Mouse (Mus musculus): ENCODE results near the gene Camsap2. TPM values are rescaled to one million over a fixed set of nuclear protein-coding genes. Genes with fewer than 3 reads are reported as not detected.

Camsap2 gene
- total and polyA plus RNA-seq, 3 experiments = 7.6 to 38.3 (median 10.7) TPM

DNA sequence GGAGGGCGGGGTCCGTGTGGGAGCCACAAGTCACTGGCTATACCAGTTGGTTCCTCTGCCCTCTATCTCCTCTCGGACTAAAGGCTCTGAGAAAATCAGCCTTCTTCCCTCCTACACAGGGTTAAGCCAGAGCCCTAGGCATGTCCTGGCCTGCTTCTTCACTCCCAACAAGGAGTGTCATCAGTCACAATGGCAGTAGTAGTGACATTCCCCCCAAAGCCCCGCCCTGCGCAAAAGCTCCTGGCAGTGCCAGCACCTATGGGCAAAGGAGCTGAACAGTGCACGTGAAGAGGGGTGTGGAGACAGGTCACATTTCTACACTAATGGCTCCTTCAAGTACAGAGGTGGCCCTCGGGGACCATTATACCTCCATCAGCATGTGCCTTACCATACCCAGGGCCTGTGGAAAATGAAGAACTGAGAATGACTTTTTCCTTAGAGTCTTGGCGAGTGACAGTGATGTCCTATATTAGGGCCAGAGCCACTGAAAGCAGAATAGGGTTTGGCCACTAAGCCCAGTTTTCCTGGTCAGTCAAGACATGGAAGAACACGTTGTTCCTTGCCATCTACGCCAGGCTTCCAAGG lies 122.1 kb downstream of the Camsap2 start:
- Histone ChIP-seq H3K27me3 (ENCODE audit: control insufficient read depth in 1 of 2, insufficient read depth in 2 of 2, low read length in 2 of 2) (no peaks in the 10 kb centered on the region), H3K9ac (ENCODE audit: control insufficient read depth, low read depth, low read length, poor library complexity, severe bottlenecking) (no peak overlapping the region), H3K79me2 (ENCODE audit: control insufficient read depth, insufficient read depth, low read length, poor library complexity) (no peaks in the 10 kb centered on the region), H3K9me3 (replicated peaks; ENCODE audit: insufficient read depth, low read length) (no peaks in the 10 kb centered on the region), H3K27ac (ENCODE audit: control insufficient read depth, low read depth, low read length) (no peak overlapping the region), H3K4me3 (ENCODE audit: control insufficient read depth in 1 of 2, insufficient read depth in 1 of 2, low read depth in 2 of 2, low read length in 2 of 2) (no peak overlapping the region), H3K36me3 (ENCODE audit: control insufficient read depth in 1 of 2, insufficient read depth in 2 of 2, low read length in 2 of 2) (no peaks in the 10 kb centered on the region), H3K4me1 (ENCODE audit: control insufficient read depth in 1 of 2, insufficient read depth in 2 of 2, low read length in 2 of 2) (no peaks in the 10 kb centered on the region)
- no peak for DNase-seq (ENCODE audit: low read depth, low spot score)
- TF ChIP-seq E2F4 (IDR thresholded peaks at IDR 0.05; ENCODE audit: borderline replicate concordance, low read depth, low read length) (no peak), CHD2 (IDR thresholded peaks at IDR 0.05; ENCODE audit: low read length) (no peak), POLR2A (IDR thresholded peaks at IDR 0.05; ENCODE audit: control insufficient read depth in 1 of 2, insufficient read depth in 1 of 2, low read depth in 1 of 2, low read length in 2 of 2, poor library complexity in 1 of 2) (no peak), MEF2A (IDR thresholded peaks at IDR 0.05; ENCODE audit: extremely low read depth, insufficient replicate concordance, low read depth, low read length, poor library complexity, severe bottlenecking) (no peak), CTCF (IDR thresholded peaks at IDR 0.05 in 2 of 3, conservative IDR thresholded peaks at IDR 0.05 in 1 of 3; ENCODE audit: control insufficient read depth in 1 of 3, insufficient read depth in 1 of 3, low read depth in 2 of 3, low read length in 3 of 3, poor library complexity in 1 of 3, severe bottlenecking in 1 of 3) (no peak), RAD21 (IDR thresholded peaks at IDR 0.05; ENCODE audit: low read depth, low read length) (no peak), HCFC1 (IDR thresholded peaks at IDR 0.05; ENCODE audit: low read depth, low read length) (no peak)

DNA sequence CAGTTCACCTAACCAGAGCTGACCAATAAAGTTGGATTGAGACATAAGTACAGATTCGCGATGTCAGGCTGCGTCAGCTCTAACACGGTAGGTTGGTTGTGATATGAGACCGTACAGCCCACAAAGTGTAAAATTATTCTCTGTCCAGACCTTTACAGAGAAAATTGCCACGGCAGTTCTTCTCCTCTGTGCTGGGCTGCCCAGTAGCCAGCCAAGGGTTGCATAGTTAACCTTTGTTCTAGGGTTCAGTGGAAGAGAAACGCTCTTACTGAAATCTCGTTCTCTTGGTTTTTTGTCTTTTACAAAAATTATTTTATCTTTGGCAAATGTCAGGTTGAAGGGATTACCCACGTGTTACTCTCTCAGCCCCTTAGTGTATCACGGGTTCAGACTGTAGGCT lies 123.5 kb downstream of the Camsap2 start:
- Histone ChIP-seq H3K27me3 (ENCODE audit: control insufficient read depth in 1 of 2, insufficient read depth in 2 of 2, low read length in 2 of 2) (no peaks in the 10 kb centered on the region), H3K4me1 (ENCODE audit: control insufficient read depth in 1 of 2, insufficient read depth in 2 of 2, low read length in 2 of 2) (no peaks in the 10 kb centered on the region), H3K36me3 (ENCODE audit: control insufficient read depth in 1 of 2, insufficient read depth in 2 of 2, low read length in 2 of 2) (no peaks in the 10 kb centered on the region), H3K79me2 (ENCODE audit: control insufficient read depth, insufficient read depth, low read length, poor library complexity) (no peaks in the 10 kb centered on the region), H3K9me3 (replicated peaks; ENCODE audit: insufficient read depth, low read length) (no peaks in the 10 kb centered on the region), H3K9ac (ENCODE audit: control insufficient read depth, low read depth, low read length, poor library complexity, severe bottlenecking) (no peak overlapping the region), H3K4me3 (ENCODE audit: control insufficient read depth in 1 of 2, insufficient read depth in 1 of 2, low read depth in 2 of 2, low read length in 2 of 2) (no peak overlapping the region), H3K27ac (ENCODE audit: control insufficient read depth, low read depth, low read length) (no peak overlapping the region)
- TF ChIP-seq E2F4 (IDR thresholded peaks at IDR 0.05; ENCODE audit: borderline replicate concordance, low read depth, low read length) (no peak), HCFC1 (IDR thresholded peaks at IDR 0.05; ENCODE audit: low read depth, low read length) (no peak), SIN3A (IDR thresholded peaks at IDR 0.05; ENCODE audit: low read length) (no peak), MEF2A (IDR thresholded peaks at IDR 0.05; ENCODE audit: extremely low read depth, insufficient replicate concordance, low read depth, low read length, poor library complexity, severe bottlenecking) (no peak)
- DNase-seq (ENCODE audit: low read depth, low spot score) = no peak

DNA sequence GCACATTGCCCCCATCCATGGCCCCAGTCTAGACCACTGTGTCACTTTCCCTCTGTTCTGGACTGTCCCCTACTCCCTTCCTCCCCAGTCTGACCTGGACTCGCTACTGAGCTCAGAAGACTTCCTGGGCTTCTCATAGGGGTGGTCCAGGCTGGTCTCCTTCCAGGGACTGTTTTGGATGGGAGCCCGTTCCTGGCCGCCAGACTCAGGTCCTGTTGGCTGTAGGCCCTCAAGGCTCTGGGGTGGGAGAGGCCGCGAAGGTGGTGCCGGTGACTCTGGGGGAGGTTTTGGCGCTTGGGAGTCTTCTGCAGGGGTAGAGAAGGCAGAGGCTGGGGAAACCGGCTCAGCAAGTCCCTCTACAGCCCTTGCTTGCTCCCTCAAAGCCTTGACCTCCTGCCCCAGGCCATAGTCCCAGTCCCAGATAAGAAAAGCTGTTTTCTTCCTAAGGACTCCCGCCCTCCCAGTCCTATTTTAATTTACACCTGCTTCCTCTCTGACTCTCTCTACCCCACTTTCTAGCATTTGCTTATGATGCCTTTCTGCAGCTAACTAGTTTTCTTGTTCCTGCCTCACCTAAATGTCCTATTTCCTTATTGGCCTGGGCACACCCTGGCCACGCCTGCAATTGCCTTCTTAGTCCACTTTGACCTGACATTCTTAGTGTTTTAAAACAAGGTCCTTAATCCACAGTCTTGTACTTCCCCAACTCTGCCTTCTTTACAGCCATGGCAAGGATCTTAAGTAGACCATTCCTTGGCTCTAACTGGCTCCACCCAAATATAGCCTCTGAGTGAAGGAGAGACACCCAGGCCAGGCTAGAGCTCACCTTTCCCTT lies 125.7 kb downstream of the Camsap2 start:
- Histone ChIP-seq H3K27me3 (ENCODE audit: control insufficient read depth in 1 of 2, insufficient read depth in 2 of 2, low read length in 2 of 2) (no peaks in the 10 kb centered on the region), H3K4me1 (ENCODE audit: control insufficient read depth in 1 of 2, insufficient read depth in 2 of 2, low read length in 2 of 2) (no peaks in the 10 kb centered on the region), H3K27ac (ENCODE audit: control insufficient read depth, low read depth, low read length) (no peak overlapping the region), H3K79me2 (ENCODE audit: control insufficient read depth, insufficient read depth, low read length, poor library complexity) (no peaks in the 10 kb centered on the region), H3K9ac (ENCODE audit: control insufficient read depth, low read depth, low read length, poor library complexity, severe bottlenecking) (no peak overlapping the region), H3K9me3 (replicated peaks; ENCODE audit: insufficient read depth, low read length) (no peaks in the 10 kb centered on the region), H3K36me3 (ENCODE audit: control insufficient read depth in 1 of 2, insufficient read depth in 2 of 2, low read length in 2 of 2) (no peaks in the 10 kb centered on the region), H3K4me3 (ENCODE audit: control insufficient read depth in 1 of 2, insufficient read depth in 1 of 2, low read depth in 2 of 2, low read length in 2 of 2) (no peak overlapping the region)
- DNase-seq (ENCODE audit: low read depth, low spot score) = no peak
- TF ChIP-seq RCOR1 (IDR thresholded peaks at IDR 0.05; ENCODE audit: low read depth, low read length) (no peak), POLR2AphosphoS2 (IDR thresholded peaks at IDR 0.05; ENCODE audit: low read length) (no peak), ELF1 (IDR thresholded peaks at IDR 0.05; ENCODE audit: low read depth, low read length) (no peak), TCF12 (IDR thresholded peaks at IDR 0.05; ENCODE audit: low read depth, low read length) (no peak), MAX (IDR thresholded peaks at IDR 0.05; ENCODE audit: low read length) (no peak), GATA1 (IDR thresholded peaks at IDR 0.05; ENCODE audit: low read depth, low read length) (no peak), ZKSCAN1 (IDR thresholded peaks at IDR 0.05; ENCODE audit: low read depth, low read length) (no peak), MYC (IDR thresholded peaks at IDR 0.05; ENCODE audit: low read depth, low read length) (no peak)

All from MEL (cell line).